Mouse (Mus musculus) midbrain, embryonic 10.5 days (tissue): ENCODE measurements around the gene Cenpb. TPM values are rescaled to one million over a fixed set of nuclear protein-coding genes. Genes with fewer than 3 reads are reported as not detected.

Experiments used
- DNase-seq: peaks from one replicate; pipeline ENCODE4 v3.0.0-alpha.2; 2017; ENCODE audit warnings: low spot score
- H3K27ac ChIP-seq: fragments of 300-500 bp; sonication (generic); replicated peaks from 2 replicates; pipeline ENCODE4 v1.5.1; 2016; ENCODE audit warnings: mild to moderate bottlenecking
- H3K27me3 ChIP-seq: fragments of 300-500 bp; sonication (generic); 2 replicates; pipeline ENCODE4 v1.6.1; 2016; ENCODE audit warnings: low read depth, mild to moderate bottlenecking; ENCODE audit not compliant: poor library complexity, severe bottlenecking
- H3K36me3 ChIP-seq: fragments of 300-500 bp; sonication (generic); 2 replicates; pipeline ENCODE4 v1.6.1; 2016; ENCODE audit warnings: mild to moderate bottlenecking, moderate library complexity
- H3K4me1 ChIP-seq: fragments of 300-500 bp; sonication (generic); 2 replicates; pipeline ENCODE4 v1.6.1; 2016
- H3K4me3 ChIP-seq: fragments of 300-500 bp; sonication (generic); 2 replicates; pipeline ENCODE4 v1.5.1; 2016; ENCODE audit warnings: mild to moderate bottlenecking, moderate library complexity
- H3K9me3 ChIP-seq: fragments of 300-500 bp; sonication (generic); replicated peaks from 2 replicates; pipeline ENCODE4 v1.6.1; 2016; ENCODE audit warnings: mild to moderate bottlenecking
- WGBS: fragments of 180-500 bp; shearing (Covaris S2); methylation state at CpG from one replicate; pipeline ENCODE4 v1.1.7; 2016; 5-methylcytosine and 5-hydroxymethylcytosine counted together
- polyA plus RNA-seq: library from polyadenylated mRNA; unstranded; fragments of >200 nt; fragmentation: Nextera tagmentation; extraction: Ambion mirVana; gene quantifications from 2 replicates; pipeline ENCODE4 v1.2.1, GENCODE M21; 2016

The Cenpb gene
- polyA plus RNA-seq, 1 experiment from 2014 or later: 9.0 TPM

- Histone ChIP-seq H3K4me3 (peak overlapping the region; percentile 68), H3K4me1 (peaks cover 37% of the 10 kb centered on the region), H3K27ac (peak overlapping the region; percentile 91), H3K36me3 (peaks cover 18% of the 10 kb centered on the region), H3K9me3 (no peaks in the 10 kb centered on the region), H3K27me3 (no peaks in the 10 kb centered on the region)
- DNase-seq: no peak
- 80% methylated on average over 4 of the region's 4 CpGs for WGBS
Measured at GRCm38 (mm10) chr2:131209125-131209795, 29.4 kb upstream of the Cenpb start.

- H3K9me3 ChIP-seq: no peaks in the 10 kb centered on the region
- no peaks in the 10 kb centered on the region for H3K27me3 ChIP-seq
- DNase-seq: no peak
- no peak overlapping the region for H3K4me3 ChIP-seq
- H3K4me1 ChIP-seq: peaks cover 37% of the 10 kb centered on the region
- WGBS: 87% methylated on average over 2 of the region's 2 CpGs
- H3K36me3 ChIP-seq: peaks cover 12% of the 10 kb centered on the region
- H3K27ac ChIP-seq: no peak overlapping the region; the same call in 1 of the 2 replicates
Measured at GRCm38 (mm10) chr2:131208356-131208755, 28.5 kb upstream of the Cenpb start.

GRCm38 (mm10) chr2:131206778-131207177, 26.9 kb upstream of the Cenpb start, which contains the start of gene Ap5s1:
TSS of gene Ap5s1 (plus strand) at chr2:131207078.
- peaks cover 9% of the 10 kb centered on the region for H3K36me3 ChIP-seq
- H3K27ac ChIP-seq: no peak within 1 kb of the TSS
- H3K4me1 ChIP-seq: peaks cover 30% of the 10 kb centered on the region
- H3K27me3 ChIP-seq: no peaks in the 10 kb centered on the region
- no peak within 1 kb of the TSS for H3K4me3 ChIP-seq
- no peak for DNase-seq
- no peaks in the 10 kb centered on the region for H3K9me3 ChIP-seq
- 85% methylated on average over 4 of the region's 4 CpGs for WGBS

GRCm38 (mm10) chr2:131205521-131206182, 25.8 kb upstream of the Cenpb start:
- DNase-seq: no peak

GRCm38 (mm10) chr2:131204410-131204981, 24.6 kb upstream of the Cenpb start:
- Histone ChIP-seq H3K4me3 (no peak overlapping the region), H3K9me3 (no peaks in the 10 kb centered on the region), H3K27me3 (no peaks in the 10 kb centered on the region), H3K27ac (0 out of 2 replicates have a peak overlapping the region, but pooled peaks have one; percentile 19), H3K4me1 (peaks cover 15% of the 10 kb centered on the region), H3K36me3 (peaks cover 32% of the 10 kb centered on the region)
- WGBS: 68% methylated on average over 7 of the region's 7 CpGs
- DNase-seq: no peak

More at GRCm38 (mm10) chr2:131205521-131206182, 25.8 kb upstream of the Cenpb start:
- H3K27me3 ChIP-seq: no peaks in the 10 kb centered on the region
- no peak overlapping the region for H3K4me3 ChIP-seq
- 0 out of 2 replicates have a peak overlapping the region, but pooled peaks have one; percentile 9 for H3K27ac ChIP-seq
- H3K4me1 ChIP-seq: peaks cover 23% of the 10 kb centered on the region
- peaks cover 20% of the 10 kb centered on the region for H3K36me3 ChIP-seq
- WGBS: 86% methylated on average over 8 of the region's 8 CpGs
- no peaks in the 10 kb centered on the region for H3K9me3 ChIP-seq

- no peak for DNase-seq
- Histone ChIP-seq H3K4me1 (peaks cover 9% of the 10 kb centered on the region), H3K4me3 (no peak overlapping the region), H3K36me3 (peaks cover 38% of the 10 kb centered on the region), H3K9me3 (no peaks in the 10 kb centered on the region), H3K27ac (no peak overlapping the region), H3K27me3 (no peaks in the 10 kb centered on the region)
- 87% methylated on average over 6 of the region's 6 CpGs for WGBS
Measured at GRCm38 (mm10) chr2:131203816-131204409, 24.0 kb upstream of the Cenpb start.

GRCm38 (mm10) chr2:131201262-131201661, 21.4 kb upstream of the Cenpb start:
- no peaks in the 10 kb centered on the region for H3K9me3 ChIP-seq
- H3K27me3 ChIP-seq: no peaks in the 10 kb centered on the region
- peaks cover 63% of the 10 kb centered on the region for H3K36me3 ChIP-seq
- peaks cover 18% of the 10 kb centered on the region for H3K4me1 ChIP-seq
- 95% methylated on average over 3 of the region's 3 CpGs for WGBS
- no peak for DNase-seq
- H3K4me3 ChIP-seq: no peak overlapping the region
- H3K27ac ChIP-seq: no peak overlapping the region

GRCm38 (mm10) chr2:131200710-131201109, 20.8 kb upstream of the Cenpb start:
- 76% methylated on average over 2 of the region's 2 CpGs for WGBS
- H3K27ac ChIP-seq: no peak overlapping the region
- H3K4me1 ChIP-seq: peaks cover 18% of the 10 kb centered on the region
- peaks cover 69% of the 10 kb centered on the region for H3K36me3 ChIP-seq
- DNase-seq: no peak
- H3K4me3 ChIP-seq: no peak overlapping the region
- H3K27me3 ChIP-seq: no peaks in the 10 kb centered on the region
- no peaks in the 10 kb centered on the region for H3K9me3 ChIP-seq

GRCm38 (mm10) chr2:131196606-131197316, 16.9 kb upstream of the Cenpb start:
- DNase-seq: no peak
- Histone ChIP-seq H3K36me3 (peaks cover 98% of the 10 kb centered on the region), H3K27ac (no peak overlapping the region), H3K9me3 (no peaks in the 10 kb centered on the region), H3K4me1 (peaks cover 30% of the 10 kb centered on the region), H3K27me3 (no peaks in the 10 kb centered on the region), H3K4me3 (no peak overlapping the region)
- WGBS: 96% methylated on average over 16 of the region's 16 CpGs

- Histone ChIP-seq H3K36me3 (peaks cover 64% of the 10 kb centered on the region), H3K4me1 (peaks cover 73% of the 10 kb centered on the region), H3K4me3 (peak overlapping the region; percentile 71), H3K9me3 (no peaks in the 10 kb centered on the region), H3K27me3 (peaks cover 3% of the 10 kb centered on the region; the same call in 1 of the 2 replicates), H3K27ac (peak overlapping the region; percentile 85)
- 59% methylated on average over 7 of the region's 7 CpGs for WGBS
- DNase-seq: no peak
Measured at GRCm38 (mm10) chr2:131191005-131191390, 11.1 kb upstream of the Cenpb start.

GRCm38 (mm10) chr2:131190344-131191004, 10.6 kb upstream of the Cenpb start:
- H3K4me1 ChIP-seq: peaks cover 78% of the 10 kb centered on the region
- peak overlapping the region; percentile 71 for H3K4me3 ChIP-seq
- WGBS: 12% methylated on average over 10 of the region's 10 CpGs
- H3K36me3 ChIP-seq: peaks cover 59% of the 10 kb centered on the region
- peaks cover 8% of the 10 kb centered on the region for H3K27me3 ChIP-seq
- H3K27ac ChIP-seq: peak overlapping the region; percentile 85
- no peaks in the 10 kb centered on the region for H3K9me3 ChIP-seq
- DNase-seq: peak; percentile 88
